Mouse (Mus musculus) liver, embryonic 14.5 days (tissue): ENCODE data around the gene Als2cr12. TPM values are rescaled to one million over a fixed set of nuclear protein-coding genes. Genes with fewer than 3 reads are reported as not detected.

Source experiments
- ATAC-seq: fragments of 200-750 bp; cut with Nextera tagmentation; 2 replicates; pipeline ENCODE4 v1.8.0; 2017; ENCODE audit warnings: moderate number of reproducible peaks, mild to moderate bottlenecking, moderate library complexity; ENCODE audit not compliant: insufficient read depth
- DNase-seq, 3 experiments: peaks; one replicate each; pipeline ENCODE4 v3.0.0-alpha.2; 2012 to 2013; ENCODE audit warnings: low read depth in 3 of 3, low spot score in 3 of 3
- H3K27ac ChIP-seq: fragments of 300-500 bp; sonication (generic); 2 replicates; pipeline ENCODE4 v1.5.1; 2014; ENCODE audit warnings: moderate library complexity, mild to moderate bottlenecking, control low read depth, inconsistent platforms
- H3K27me3 ChIP-seq: fragments of 300-500 bp; sonication (generic); 2 replicates; pipeline ENCODE4 v1.6.1; 2014; ENCODE audit warnings: mild to moderate bottlenecking, low read length, moderate library complexity; ENCODE audit not compliant: control insufficient read depth, insufficient read depth
- H3K36me3 ChIP-seq: fragments of 300-500 bp; sonication (generic); replicated peaks from 2 replicates; pipeline ENCODE4 v1.6.1; 2014; ENCODE audit warnings: low read depth; ENCODE audit not compliant: control insufficient read depth, insufficient read depth
- H3K4me1 ChIP-seq, 2 experiments: fragments of 200-500 bp in 1 of 2; fragments of 300-500 bp in 1 of 2; sonication (generic) in 1 of 2; replicated peaks; 2 replicates each; pipeline ENCODE4 v1.6.1; 2012 to 2014; ENCODE audit warnings: antibody characterized with exemption in 1 of 2, inconsistent platforms in 1 of 2, low read length in 1 of 2; ENCODE audit not compliant: control insufficient read depth in 2 of 2, insufficient read depth in 2 of 2
- H3K4me2 ChIP-seq: fragments of 300-500 bp; sonication (generic); 2 replicates; pipeline ENCODE4 v1.6.1; 2014; ENCODE audit warnings: low read depth, mild to moderate bottlenecking, control low read depth, moderate library complexity
- H3K4me3 ChIP-seq, 2 experiments: fragments of 200-500 bp in 1 of 2; fragments of 300-500 bp in 1 of 2; sonication (generic) in 1 of 2; 2 replicates each; pipeline ENCODE4 v1.5.1; 2012 to 2014; ENCODE audit warnings: low read depth in 2 of 2, low read length in 2 of 2, mild to moderate bottlenecking in 2 of 2, control low read depth in 1 of 2, inconsistent platforms in 1 of 2, moderate library complexity in 1 of 2; ENCODE audit not compliant: insufficient read depth in 1 of 2
- H3K9ac ChIP-seq: fragments of 300-500 bp; sonication (generic); replicated peaks from 2 replicates; pipeline ENCODE4 v1.6.1; 2014; ENCODE audit warnings: mild to moderate bottlenecking, control low read depth, moderate library complexity
- H3K9me3 ChIP-seq: fragments of 300-500 bp; sonication (generic); 2 replicates; pipeline ENCODE4 v1.6.1; 2016; ENCODE audit warnings: low read length, mixed read lengths; ENCODE audit not compliant: control insufficient read depth
- CTCF ChIP-seq: IDR thresholded peaks from 2 replicates; pipeline ENCODE4 v1.5.1; 2016; ENCODE audit warnings: antibody characterized with exemption, low read depth, control low read depth
- EP300 ChIP-seq: IDR thresholded peaks from 2 replicates; pipeline ENCODE4 v1.6.1; 2016; ENCODE audit warnings: antibody characterized with exemption, low read depth
- WGBS: fragments of 180-500 bp; shearing (Covaris S2); extraction: QIAGEN DNeasy Blood & Tissue Kit; methylation state at CpG from one replicate; pipeline ENCODE4 v1.1.7; 2014; ENCODE audit not compliant: insufficient replicate concordance; 5-methylcytosine and 5-hydroxymethylcytosine counted together
- polyA plus RNA-seq, 2 experiments: library from polyadenylated mRNA; depleted of rRNA in 1 of 2; stranded (reverse) in 1 of 2; unstranded in 1 of 2; fragments of >200 nt; fragmentation: Nextera tagmentation in 1 of 2; extraction: Ambion mirVana in 1 of 2; gene quantifications; 2 replicates each; pipeline versions ENCODE4 v1.2.1 to v1.2.3; 2012 to 2014

Als2cr12 gene
- polyA plus RNA-seq, 2 experiments, result not detected

DNA sequence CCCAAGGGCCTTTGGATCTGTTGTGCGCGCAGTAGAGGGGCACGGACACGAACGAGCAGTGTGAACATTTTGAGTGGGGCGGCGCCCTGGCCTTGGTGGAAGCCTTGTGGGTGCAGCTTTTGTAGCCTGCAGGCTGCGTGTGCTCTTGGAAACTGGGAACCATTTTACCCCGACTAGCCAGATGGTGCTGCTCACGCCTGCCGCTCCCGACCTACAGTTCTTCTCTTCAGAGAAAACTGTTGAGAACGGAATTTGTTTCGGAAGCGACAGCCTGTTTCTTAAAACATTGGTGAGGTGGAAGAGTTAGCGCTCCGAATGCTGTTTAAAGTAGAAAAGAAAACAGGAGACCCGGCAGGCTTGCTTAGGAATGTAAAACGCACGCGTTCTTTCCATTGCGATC lies 41.2 kb upstream of the Als2cr12 start:
- H3K4me1 ChIP-seq, result no peaks in the 10 kb centered on the region
- WGBS, result 88% methylated on average over 22 of the region's 22 CpGs
- H3K36me3 ChIP-seq, result peaks cover 8% of the 10 kb centered on the region
- H3K27me3 ChIP-seq, result no peaks in the 10 kb centered on the region
- ATAC-seq, result no peak
- DNase-seq, result no peak
- no peak overlapping the region for H3K4me3 ChIP-seq
- no peak overlapping the region for H3K27ac ChIP-seq
- no peak overlapping the region for H3K4me2 ChIP-seq
- no peaks in the 10 kb centered on the region for H3K9me3 ChIP-seq
- TF ChIP-seq CTCF (no peak), EP300 (no peak)
- H3K9ac ChIP-seq, result no peak overlapping the region

DNA sequence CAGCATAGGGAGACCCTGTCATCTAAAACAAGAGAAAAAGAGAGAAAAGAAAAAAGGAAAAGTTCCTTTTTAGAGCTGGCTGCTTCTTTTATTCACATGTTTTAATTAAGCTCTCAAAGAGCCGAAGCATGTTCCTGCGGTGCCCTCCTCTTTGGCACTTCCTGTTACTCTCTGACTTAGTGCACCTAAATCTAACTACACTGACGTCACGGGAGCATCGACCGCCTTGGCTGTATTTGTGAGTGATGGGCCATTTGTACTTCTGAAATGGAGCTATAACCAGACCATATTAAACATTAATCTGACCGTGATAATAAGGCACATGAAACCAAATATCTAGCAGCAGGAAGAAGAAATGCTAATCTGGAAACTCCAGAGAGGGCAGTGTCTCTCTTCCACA lies 40.2 kb upstream of the Als2cr12 start:
- Histone ChIP-seq H3K9ac (no peak overlapping the region), H3K9me3 (no peaks in the 10 kb centered on the region), H3K4me2 (no peak overlapping the region), H3K27me3 (no peaks in the 10 kb centered on the region), H3K27ac (no peak overlapping the region), H3K4me1 (no peaks in the 10 kb centered on the region), H3K36me3 (peaks cover 4% of the 10 kb centered on the region), H3K4me3 (no peak overlapping the region)
- 77% methylated on average over 7 of the region's 7 CpGs for WGBS
- TF ChIP-seq EP300 (no peak), CTCF (no peak)
- no peak for ATAC-seq
- DNase-seq, result no peak

DNA sequence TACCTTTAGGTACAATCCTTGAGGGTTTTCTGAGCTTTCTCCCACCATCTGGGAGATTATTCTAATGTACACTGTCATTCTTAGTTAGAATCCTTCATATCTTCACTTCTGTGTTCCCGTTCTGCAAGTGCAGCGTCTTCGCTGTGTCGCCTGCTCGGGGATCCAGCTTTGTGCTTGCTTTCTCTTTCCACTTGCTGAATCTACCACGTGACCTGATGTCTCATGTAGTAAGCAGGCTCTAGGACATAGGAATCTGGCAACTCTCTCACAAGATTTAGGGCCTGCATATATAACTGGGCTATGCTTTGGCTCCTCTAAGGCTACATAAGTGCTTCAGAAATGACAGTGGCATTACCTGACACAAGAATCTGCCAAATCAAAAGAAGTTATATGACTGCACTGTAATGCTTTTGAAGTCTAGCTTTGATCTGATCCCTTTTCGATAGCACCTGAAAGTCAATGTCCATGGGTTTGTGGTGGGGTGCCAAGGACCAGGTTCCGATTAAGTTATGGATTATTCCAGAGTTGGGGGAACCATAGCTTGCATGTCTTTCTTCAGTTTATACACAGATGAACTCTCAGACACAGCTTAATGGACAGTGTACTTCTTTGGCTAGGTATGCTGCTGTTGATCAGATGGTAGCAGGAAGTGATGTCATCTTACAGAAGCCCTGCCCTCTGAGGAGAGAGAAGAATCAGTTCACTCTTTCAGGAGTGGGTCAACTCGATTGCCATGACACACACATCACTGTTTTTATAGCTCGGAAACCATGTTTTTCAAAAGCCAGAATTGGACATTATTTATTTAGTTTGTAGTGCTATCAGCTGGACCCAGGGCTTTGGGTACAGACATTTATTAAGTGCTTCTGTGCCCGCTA lies 38.5 kb upstream of the Als2cr12 start:
- Histone ChIP-seq H3K27ac (no peak overlapping the region), H3K27me3 (no peaks in the 10 kb centered on the region), H3K4me2 (no peak overlapping the region), H3K36me3 (peaks cover 4% of the 10 kb centered on the region), H3K4me1 (no peaks in the 10 kb centered on the region), H3K9ac (no peak overlapping the region), H3K9me3 (no peaks in the 10 kb centered on the region), H3K4me3 (no peak overlapping the region)
- TF ChIP-seq CTCF (no peak), EP300 (no peak)
- ATAC-seq (no peak), DNase-seq (no peak)
- WGBS, result 76% methylated on average over 11 of the region's 11 CpGs

DNA sequence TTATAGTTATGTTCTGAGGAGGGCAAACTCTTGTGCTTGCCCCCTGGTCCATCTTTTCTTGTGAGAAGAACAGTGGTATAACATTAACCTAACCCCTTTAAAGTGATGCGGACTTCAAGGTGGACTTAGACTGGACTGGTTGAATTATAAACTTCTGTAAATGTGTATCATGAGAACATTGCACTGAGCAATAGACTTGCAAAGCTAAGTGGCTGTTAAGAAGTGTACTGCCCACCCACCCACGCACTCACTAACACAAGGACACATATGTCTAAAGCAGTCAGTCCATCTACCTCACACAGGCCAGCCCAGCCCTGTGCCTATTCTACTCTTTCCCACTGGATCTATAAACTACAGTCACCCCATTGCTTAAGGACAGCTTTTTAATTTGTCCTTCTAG lies 37.8 kb upstream of the Als2cr12 start:
- Histone ChIP-seq H3K4me3 (no peak overlapping the region), H3K36me3 (peaks cover 7% of the 10 kb centered on the region), H3K4me1 (no peaks in the 10 kb centered on the region), H3K9ac (no peak overlapping the region), H3K4me2 (no peak overlapping the region), H3K9me3 (no peaks in the 10 kb centered on the region), H3K27me3 (no peaks in the 10 kb centered on the region), H3K27ac (no peak overlapping the region)
- DNase-seq (no peak), ATAC-seq (no peak)
- 73% methylated on average over 2 of the region's 2 CpGs for WGBS
- TF ChIP-seq EP300 (no peak), CTCF (no peak)

DNA sequence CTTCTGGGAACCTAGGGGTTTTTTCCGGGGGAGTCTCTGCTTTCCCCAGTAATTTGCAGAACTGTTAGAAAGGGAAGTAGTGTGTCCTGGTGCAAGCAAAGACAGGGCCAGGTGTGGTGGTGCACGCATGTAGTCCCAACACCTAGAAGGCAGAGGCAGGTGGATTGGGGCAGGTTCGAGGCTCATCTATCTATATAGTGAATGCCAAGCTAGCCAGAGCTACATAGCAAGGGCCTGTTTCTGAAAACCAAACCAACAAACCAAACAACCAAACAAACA lies 32.7 kb upstream of the Als2cr12 start:
- DNase-seq (no peak), ATAC-seq (no peak)
- H3K36me3 ChIP-seq, result peaks cover 2% of the 10 kb centered on the region; the same call in 1 of the 2 replicates
- H3K9ac ChIP-seq, result no peak overlapping the region
- 69% methylated on average over 3 of the region's 3 CpGs for WGBS
- H3K4me1 ChIP-seq, result 0 out of 4 replicates have a peak, but pooled peaks cover 0 to 3% of the 10 kb centered on the region in 2 experiments
- H3K9me3 ChIP-seq, result no peaks in the 10 kb centered on the region
- TF ChIP-seq CTCF (no peak), EP300 (no peak)
- no peak overlapping the region for H3K4me2 ChIP-seq
- H3K4me3 ChIP-seq, result no peak overlapping the region
- no peak overlapping the region for H3K27ac ChIP-seq
- no peaks in the 10 kb centered on the region for H3K27me3 ChIP-seq
